Mouse (Mus musculus) thymus, adult 2 months (tissue): ENCODE results near the gene Sim2. TPM values are rescaled to one million over a fixed set of nuclear protein-coding genes. Genes with fewer than 3 reads are reported as not detected.

Experiments
- DNase-seq: peaks from one replicate; pipeline ENCODE4 v3.0.0; 2021
- H3K27ac ChIP-seq: fragments of 200-500 bp; 2 replicates; pipeline ENCODE4 v1.5.1; 2012; ENCODE audit warnings: low read length, control low read depth; ENCODE audit not compliant: control insufficient read depth, insufficient read depth
- H3K27me3 ChIP-seq: fragments of 200-500 bp; 2 replicates; pipeline ENCODE4 v1.6.1; 2012; ENCODE audit warnings: mild to moderate bottlenecking, low read length, moderate library complexity, mixed read lengths; ENCODE audit not compliant: control insufficient read depth, insufficient read depth
- H3K36me3 ChIP-seq: fragments of 200-500 bp; 2 replicates; pipeline ENCODE4 v1.6.1; 2012; ENCODE audit warnings: mild to moderate bottlenecking, low read length, moderate library complexity; ENCODE audit not compliant: control insufficient read depth, insufficient read depth
- H3K4me1 ChIP-seq: fragments of 200-500 bp; replicated peaks from 2 replicates; pipeline ENCODE4 v1.6.1; 2012; ENCODE audit warnings: low read length; ENCODE audit not compliant: control insufficient read depth, insufficient read depth
- H3K4me3 ChIP-seq: fragments of 200-500 bp; 2 replicates; pipeline ENCODE4 v1.5.1; 2012; ENCODE audit warnings: mild to moderate bottlenecking, low read length, control low read depth, moderate library complexity; ENCODE audit not compliant: control insufficient read depth, insufficient read depth
- CTCF ChIP-seq: fragments of 200-500 bp; IDR thresholded peaks from 2 replicates; pipeline ENCODE4 v1.5.1; 2012; ENCODE audit warnings: mild to moderate bottlenecking, control low read depth, low read length, moderate library complexity, borderline replicate concordance; ENCODE audit not compliant: control insufficient read depth, poor library complexity, insufficient read depth; ENCODE audit errors: extremely low read depth
- POLR2A ChIP-seq: fragments of 200-500 bp; IDR thresholded peaks from 2 replicates; pipeline ENCODE4 v1.6.1; 2012; ENCODE audit warnings: mild to moderate bottlenecking, low read length, control low read depth, moderate library complexity; ENCODE audit not compliant: control insufficient read depth, poor library complexity, insufficient read depth; ENCODE audit errors: extremely low read depth
- WGBS: fragments of 180-500 bp; shearing (Covaris S2); methylation state at CpG from one replicate; pipeline ENCODE4 v1.1.7; 2018; 5-methylcytosine and 5-hydroxymethylcytosine counted together
- polyA plus RNA-seq: library from polyadenylated mRNA; depleted of rRNA; stranded (reverse); fragments of >200 nt; gene quantifications from 2 replicates; pipeline ENCODE4 v1.2.3, GENCODE M21; 2012

The Sim2 gene
- polyA plus RNA-seq, 1 experiment: 0.07 TPM

GRCm38 (mm10) chr16:94043797-94044196, 40.9 kb upstream of the Sim2 start:
- Histone ChIP-seq H3K36me3 (no peaks in the 10 kb centered on the region), H3K27me3 (peaks cover 2% of the 10 kb centered on the region; the same call in 1 of the 2 replicates), H3K27ac (no peak overlapping the region), H3K4me3 (no peak overlapping the region), H3K4me1 (no peaks in the 10 kb centered on the region)
- no peak for TF ChIP-seq CTCF
- TF ChIP-seq POLR2A: no peak
- 86% methylated on average over 1 of the region's 1 CpGs for WGBS
- no peak for DNase-seq

DNA sequence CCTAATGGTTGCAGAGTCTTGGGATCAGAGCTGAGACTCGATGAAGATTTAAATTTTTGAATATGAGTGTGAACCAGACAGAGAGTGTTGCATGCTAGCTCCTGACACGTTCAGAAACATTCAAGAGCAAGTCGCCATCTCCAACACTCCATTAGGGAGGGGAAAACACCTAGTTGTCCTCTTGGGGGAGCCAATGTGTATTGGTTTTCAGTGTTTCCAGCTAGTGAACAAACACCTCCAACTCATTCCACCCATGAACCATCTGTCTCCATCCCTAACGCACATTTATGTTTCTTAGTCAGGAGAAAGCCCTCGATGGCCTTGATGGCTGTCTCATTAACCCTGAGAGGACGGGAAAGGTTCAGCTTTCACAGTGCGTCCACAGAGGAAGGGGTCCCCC, 39.7 kb upstream of the Sim2 start:
- WGBS: 54% methylated on average over 7 of the region's 7 CpGs
- Histone ChIP-seq H3K4me1 (no peaks in the 10 kb centered on the region), H3K36me3 (no peaks in the 10 kb centered on the region), H3K4me3 (no peak overlapping the region), H3K27ac (no peak overlapping the region), H3K27me3 (peaks cover 2% of the 10 kb centered on the region; the same call in 1 of the 2 replicates)
- no peak for TF ChIP-seq CTCF
- no peak for TF ChIP-seq POLR2A
- DNase-seq: no peak

DNA sequence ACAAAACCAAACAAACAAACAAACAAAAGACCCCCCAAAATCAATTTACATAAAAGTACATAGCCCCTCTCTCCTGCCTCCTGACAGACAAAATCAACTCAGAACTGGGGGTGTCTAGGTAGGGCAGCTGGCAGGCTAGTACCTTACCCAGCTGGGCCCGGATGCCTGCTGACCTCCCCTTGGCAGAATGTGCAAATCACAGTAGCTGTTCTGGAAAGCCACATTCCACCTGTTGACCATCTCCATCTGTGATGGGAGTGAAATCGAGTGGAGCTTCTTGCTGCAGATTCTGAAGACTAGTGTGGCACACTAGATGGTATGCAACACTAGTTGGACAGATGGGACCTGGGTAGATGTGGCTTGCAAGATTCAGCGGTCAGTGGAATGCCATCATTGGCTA, 34.4 kb upstream of the Sim2 start:
- H3K36me3 ChIP-seq: no peaks in the 10 kb centered on the region
- no peaks in the 10 kb centered on the region for H3K27me3 ChIP-seq
- no peak overlapping the region for H3K27ac ChIP-seq
- no peak for TF ChIP-seq CTCF
- TF ChIP-seq POLR2A: no peak
- 95% methylated on average over 3 of the region's 3 CpGs for WGBS
- no peak overlapping the region for H3K4me3 ChIP-seq
- no peak for DNase-seq
- H3K4me1 ChIP-seq: no peaks in the 10 kb centered on the region

GRCm38 (mm10) chr16:94055176-94055575, 29.6 kb upstream of the Sim2 start:
- H3K36me3 ChIP-seq: no peaks in the 10 kb centered on the region
- TF ChIP-seq POLR2A (no peak), CTCF (no peak)
- no peak for DNase-seq
- H3K4me1 ChIP-seq: no peaks in the 10 kb centered on the region
- no peaks in the 10 kb centered on the region for H3K27me3 ChIP-seq
- WGBS: 96% methylated on average over 12 of the region's 12 CpGs
- H3K27ac ChIP-seq: no peak overlapping the region
- H3K4me3 ChIP-seq: no peak overlapping the region

GRCm38 (mm10) chr16:94055576-94055975, 29.2 kb upstream of the Sim2 start:
- whole genome bisulfite sequencing: 90% methylated on average over 8 of the region's 8 CpGs
- no peaks in the 10 kb centered on the region for H3K36me3 ChIP-seq
- H3K4me1 ChIP-seq: no peaks in the 10 kb centered on the region
- no peak overlapping the region for H3K4me3 ChIP-seq
- H3K27me3 ChIP-seq: no peaks in the 10 kb centered on the region
- H3K27ac ChIP-seq: no peak overlapping the region
- TF ChIP-seq CTCF (no peak), POLR2A (no peak)
- DNase-seq: no peak

- Histone ChIP-seq H3K36me3 (no peaks in the 10 kb centered on the region), H3K4me1 (no peaks in the 10 kb centered on the region), H3K4me3 (no peak overlapping the region), H3K27me3 (no peaks in the 10 kb centered on the region), H3K27ac (no peak overlapping the region)
- WGBS: 72% methylated on average over 9 of the region's 9 CpGs
- DNase-seq: no peak
- TF ChIP-seq CTCF: no peak
- TF ChIP-seq POLR2A: no peak
Measured at GRCm38 (mm10) chr16:94059820-94060219, 24.9 kb upstream of the Sim2 start.

GRCm38 (mm10) chr16:94064211-94064610, 20.5 kb upstream of the Sim2 start:
- 94% methylated on average over 9 of the region's 9 CpGs for WGBS
- Histone ChIP-seq H3K4me1 (peaks cover 10% of the 10 kb centered on the region), H3K4me3 (no peak overlapping the region), H3K27ac (no peak overlapping the region), H3K36me3 (no peaks in the 10 kb centered on the region), H3K27me3 (no peaks in the 10 kb centered on the region)
- no peak for DNase-seq
- TF ChIP-seq POLR2A (no peak), CTCF (no peak)
